Mouse (Mus musculus) liver, embryonic 14.5 days (tissue): ENCODE data around the gene Msln.

Experiments
- CTCF ChIP-seq: IDR thresholded peaks from 2 replicates; pipeline ENCODE4 v1.5.1; 2016; ENCODE audit warnings: antibody characterized with exemption, low read depth, control low read depth
- EP300 ChIP-seq: IDR thresholded peaks from 2 replicates; pipeline ENCODE4 v1.6.1; 2016; ENCODE audit warnings: antibody characterized with exemption, low read depth

DNA sequence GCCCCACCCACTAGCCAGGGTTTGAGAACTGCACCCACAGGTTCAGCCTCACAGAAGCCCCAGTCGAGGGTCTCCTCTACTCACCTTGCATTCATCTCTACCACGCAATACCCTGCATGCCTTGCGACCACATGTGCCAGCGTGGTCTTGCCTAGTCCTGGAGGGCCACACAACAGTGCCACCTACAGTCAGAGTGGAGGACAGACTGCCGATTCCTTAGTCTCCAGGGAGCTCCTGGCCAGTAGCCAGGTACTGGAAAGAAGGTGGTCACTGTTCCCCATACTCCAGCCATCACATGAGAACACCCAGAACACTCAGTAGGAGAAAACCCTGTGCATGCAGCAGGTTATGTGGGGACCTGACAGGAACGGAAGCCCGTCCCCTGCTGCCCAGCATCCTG, 30.3 kb downstream of the Msln start:
- TF ChIP-seq CTCF (peak; percentile 63), EP300 (no peak)
